Mouse (Mus musculus) midbrain, embryonic 10.5 days (tissue): ENCODE results near the gene Olfr1245. TPM values are rescaled to one million over a fixed set of nuclear protein-coding genes. Genes with fewer than 3 reads are reported as not detected.
"Not testable (repeated sequence)": the region's sequence is repeated elsewhere in the genome, so short reads cannot be mapped to it uniquely, and the experiment has no call there.

ENCODE experiments used
- DNase-seq: peaks from one replicate; pipeline ENCODE4 v3.0.0-alpha.2; 2017; ENCODE audit warnings: low spot score
- H3K27ac ChIP-seq: fragments of 300-500 bp; sonication (generic); replicated peaks from 2 replicates; pipeline ENCODE4 v1.5.1; 2016; ENCODE audit warnings: mild to moderate bottlenecking
- H3K27me3 ChIP-seq: fragments of 300-500 bp; sonication (generic); 2 replicates; pipeline ENCODE4 v1.6.1; 2016; ENCODE audit warnings: low read depth, mild to moderate bottlenecking; ENCODE audit not compliant: poor library complexity, severe bottlenecking
- H3K36me3 ChIP-seq: fragments of 300-500 bp; sonication (generic); 2 replicates; pipeline ENCODE4 v1.6.1; 2016; ENCODE audit warnings: mild to moderate bottlenecking, moderate library complexity
- H3K4me1 ChIP-seq: fragments of 300-500 bp; sonication (generic); 2 replicates; pipeline ENCODE4 v1.6.1; 2016
- H3K4me3 ChIP-seq: fragments of 300-500 bp; sonication (generic); 2 replicates; pipeline ENCODE4 v1.5.1; 2016; ENCODE audit warnings: mild to moderate bottlenecking, moderate library complexity
- H3K9me3 ChIP-seq: fragments of 300-500 bp; sonication (generic); replicated peaks from 2 replicates; pipeline ENCODE4 v1.6.1; 2016; ENCODE audit warnings: mild to moderate bottlenecking
- WGBS: fragments of 180-500 bp; shearing (Covaris S2); methylation state at CpG from one replicate; pipeline ENCODE4 v1.1.7; 2016; 5-methylcytosine and 5-hydroxymethylcytosine counted together
- polyA plus RNA-seq: library from polyadenylated mRNA; unstranded; fragments of >200 nt; fragmentation: Nextera tagmentation; extraction: Ambion mirVana; gene quantifications from 2 replicates; pipeline ENCODE4 v1.2.1, GENCODE M21; 2016

Olfr1245 gene
- not detected in 2 replicates for polyA plus RNA-seq

- Histone ChIP-seq H3K4me1 (no peaks in the 10 kb centered on the region), H3K27me3 (no peaks in the 10 kb centered on the region), H3K9me3 (no peaks in the 10 kb centered on the region), H3K36me3 (no peaks in the 10 kb centered on the region), H3K27ac (no peak within 1 kb of the TSS), H3K4me3 (no peak within 1 kb of the TSS)
- no peak for DNase-seq
- 98% methylated on average over 1 of the region's 1 CpGs for WGBS
These were observed at the start of gene Olfr1245 for GRCm38 (mm10) chr2:89578347-89578746. TSS of gene Olfr1245 (minus strand) at chr2:89578447.

GRCm38 (mm10) chr2:89618145-89618544 is 39.9 kb upstream of the Olfr1245 start, which contains the start of gene Olfr1248:
TSS of gene Olfr1248 (minus strand) at chr2:89618245.
- WGBS = 94% methylated on average over 1 of the region's 1 CpGs
- not testable (repeated sequence) for H3K4me3 ChIP-seq, H3K27me3 ChIP-seq, H3K4me1 ChIP-seq, H3K36me3 ChIP-seq, H3K9me3 ChIP-seq, DNase-seq, H3K27ac ChIP-seq

DNA sequence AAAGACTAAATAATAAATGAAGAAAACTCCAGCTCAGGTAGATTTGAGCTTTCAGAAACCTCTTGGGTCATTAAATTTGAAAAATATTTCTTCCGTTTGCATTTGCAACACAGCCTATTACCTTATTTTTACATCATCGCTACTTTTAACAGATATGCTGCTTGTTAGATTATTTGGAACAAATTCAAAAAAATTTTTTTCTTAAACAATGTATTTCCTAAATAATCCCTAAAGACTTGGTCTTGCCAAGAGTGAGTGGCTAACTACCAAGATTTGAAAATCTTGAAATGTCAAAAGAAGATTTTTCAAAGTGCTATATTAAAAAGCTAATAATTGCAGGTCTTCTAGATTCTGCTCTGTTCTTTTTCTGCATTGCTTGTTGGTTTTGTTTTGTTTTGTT is 35.8 kb upstream of the Olfr1245 start, which contains the start of gene Olfr1247:
Gene Olfr1247, minus strand, starts transcription at position 101 of the 400 bp plus-strand sequence.
- Histone ChIP-seq H3K36me3 (no peaks in the 10 kb centered on the region), H3K4me3 (no peak within 1 kb of the TSS), H3K27me3 (no peaks in the 10 kb centered on the region), H3K9me3 (no peaks in the 10 kb centered on the region), H3K4me1 (no peaks in the 10 kb centered on the region), H3K27ac (no peak within 1 kb of the TSS)
- DNase-seq = no peak
- WGBS = 92% methylated on average over 2 of the region's 2 CpGs

- Histone ChIP-seq H3K36me3 (no peaks in the 10 kb centered on the region), H3K27ac (no peak within 1 kb of the TSS), H3K27me3 (no peaks in the 10 kb centered on the region), H3K9me3 (no peaks in the 10 kb centered on the region), H3K4me1 (no peaks in the 10 kb centered on the region), H3K4me3 (no peak within 1 kb of the TSS)
- no peak for DNase-seq
- 86% methylated on average over 2 of the region's 2 CpGs for WGBS
These were observed 14.8 kb upstream of the Olfr1245 start, which contains the start of gene Olfr1246 for GRCm38 (mm10) chr2:89593057-89593456. TSS of gene Olfr1246 (minus strand) at chr2:89593157.

GRCm38 (mm10) chr2:89562706-89563105 is 15.5 kb downstream of the Olfr1245 start:
- H3K4me1 ChIP-seq, DNase-seq, H3K9me3 ChIP-seq, H3K27me3 ChIP-seq, H3K4me3 ChIP-seq, H3K27ac ChIP-seq, H3K36me3 ChIP-seq: not testable (repeated sequence)
- 74% methylated on average over 2 of the region's 2 CpGs for WGBS

DNA sequence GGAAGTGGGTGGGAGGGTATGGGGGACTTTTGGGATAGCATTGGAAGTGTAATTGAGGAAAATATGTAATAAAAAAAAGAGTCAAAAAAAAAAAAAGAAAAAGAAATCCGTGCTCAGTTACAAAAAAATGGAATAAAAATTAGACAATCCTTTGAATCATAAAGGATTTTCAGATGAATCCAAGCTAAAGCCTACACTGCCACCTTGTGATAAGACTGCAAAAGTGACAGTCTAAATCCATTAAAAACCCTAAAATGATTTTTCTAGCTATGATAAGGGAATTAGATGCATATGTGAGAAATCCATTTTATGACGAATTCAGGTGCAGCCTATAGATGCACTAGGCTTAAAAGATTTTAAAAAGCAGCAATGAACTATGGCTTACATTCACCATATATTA is 33.7 kb downstream of the Olfr1245 start:
- WGBS = 59% methylated on average over 2 of the region's 2 CpGs
- DNase-seq = no peak
- Histone ChIP-seq H3K27ac (no peak overlapping the region), H3K4me3 (no peak overlapping the region), H3K9me3 (no peaks in the 10 kb centered on the region), H3K27me3 (no peaks in the 10 kb centered on the region), H3K36me3 (no peaks in the 10 kb centered on the region), H3K4me1 (no peaks in the 10 kb centered on the region)

DNA sequence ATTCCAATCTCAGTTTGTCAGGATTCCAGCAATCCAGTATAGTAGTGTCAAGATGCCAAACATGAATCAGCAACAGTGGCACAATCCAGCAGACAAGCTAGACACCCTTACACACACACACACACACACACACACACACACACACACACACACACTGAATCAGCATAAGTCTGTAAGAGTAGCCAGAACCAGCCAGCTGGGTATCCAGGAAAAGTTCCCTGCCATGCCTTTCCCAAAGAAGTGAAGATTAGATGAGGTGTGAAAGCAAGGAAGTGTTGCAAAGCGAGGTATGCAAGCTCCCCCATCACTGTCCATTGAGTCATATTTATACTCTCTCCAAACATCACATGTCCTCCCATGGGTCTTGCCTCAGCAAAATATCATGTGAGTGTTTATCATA is 38.3 kb downstream of the Olfr1245 start:
- no peaks in the 10 kb centered on the region for H3K36me3 ChIP-seq
- 95% methylated on average over 1 of the region's 1 CpGs for WGBS
- H3K27me3 ChIP-seq = no peaks in the 10 kb centered on the region
- no peaks in the 10 kb centered on the region for H3K9me3 ChIP-seq
- no peaks in the 10 kb centered on the region for H3K4me1 ChIP-seq
- no peak overlapping the region for H3K4me3 ChIP-seq
- no peak for DNase-seq
- no peak overlapping the region for H3K27ac ChIP-seq

- H3K4me1 ChIP-seq = no peaks in the 10 kb centered on the region
- H3K9me3 ChIP-seq = no peaks in the 10 kb centered on the region
- no peaks in the 10 kb centered on the region for H3K27me3 ChIP-seq
- no peak within 1 kb of the TSS for H3K27ac ChIP-seq
- WGBS = 100% methylated on average over 1 of the region's 1 CpGs
- no peak within 1 kb of the TSS for H3K4me3 ChIP-seq
- DNase-seq = no peak
- no peaks in the 10 kb centered on the region for H3K36me3 ChIP-seq
These were observed 46.9 kb downstream of the Olfr1245 start, which contains the start of gene Olfr1243 for GRCm38 (mm10) chr2:89531387-89531786. TSS of gene Olfr1243 (minus strand) at chr2:89531487.

Other genes starting within 250 kb of the Olfr1245 start
- not detected in 2 replicates for gene Olfr1232, start 248.8 kb downstream of the Olfr1245 start, polyA plus RNA-seq
- not detected in 2 replicates for gene Olfr1233, start 236.0 kb downstream of the Olfr1245 start, polyA plus RNA-seq
- not detected in 2 replicates for gene Olfr1234, start 213.6 kb downstream of the Olfr1245 start, polyA plus RNA-seq
- gene Olfr1238, start 168.8 kb downstream of the Olfr1245 start, polyA plus RNA-seq = not detected in 2 replicates
- not detected in 2 replicates for gene Olfr1239, start 158.0 kb downstream of the Olfr1245 start, polyA plus RNA-seq
- gene Olfr1240, start 135.4 kb downstream of the Olfr1245 start, polyA plus RNA-seq = not detected in 2 replicates
- not detected in 2 replicates for gene Olfr1241, start 91.3 kb downstream of the Olfr1245 start, polyA plus RNA-seq
- not detected in 2 replicates for gene Olfr1242, start 80.1 kb downstream of the Olfr1245 start, polyA plus RNA-seq
- gene Olfr1243, start 47.0 kb downstream of the Olfr1245 start, polyA plus RNA-seq = not detected in 2 replicates
- gene Olfr1246, start 14.7 kb upstream of the Olfr1245 start, polyA plus RNA-seq = not detected in 2 replicates
- not detected in 2 replicates for gene Olfr1247, start 35.7 kb upstream of the Olfr1245 start, polyA plus RNA-seq
- gene Olfr1248, start 39.8 kb upstream of the Olfr1245 start, polyA plus RNA-seq = not detected in 2 replicates
- not detected in 2 replicates for gene Olfr1249, start 56.5 kb upstream of the Olfr1245 start, polyA plus RNA-seq
- not detected in 2 replicates for gene Olfr1250, start 83.0 kb upstream of the Olfr1245 start, polyA plus RNA-seq
- not detected in 2 replicates for gene Olfr1251, start 93.5 kb upstream of the Olfr1245 start, polyA plus RNA-seq
- gene Olfr1252, start 146.6 kb upstream of the Olfr1245 start, polyA plus RNA-seq = not detected in 2 replicates
- not detected in 2 replicates for gene Olfr1253, start 178.6 kb upstream of the Olfr1245 start, polyA plus RNA-seq
- gene Olfr1254, start 215.2 kb upstream of the Olfr1245 start, polyA plus RNA-seq = not detected in 2 replicates
- not detected in 2 replicates for gene Olfr1255, start 233.6 kb upstream of the Olfr1245 start, polyA plus RNA-seq